Mouse (Mus musculus): ENCODE data around the gene Hoxa2. TPM values are rescaled to one million over a fixed set of nuclear protein-coding genes. Genes with fewer than 3 reads are reported as not detected.
A peak's percentile ranks its signal among the peaks of the same experiment; 100 is the strongest.

Gene Hoxa2
- polyA plus RNA-seq (2014; fragmentation: Nextera tagmentation; extraction: Ambion mirVana): 63.7 and 68.1 TPM in 2 replicates

DNA sequence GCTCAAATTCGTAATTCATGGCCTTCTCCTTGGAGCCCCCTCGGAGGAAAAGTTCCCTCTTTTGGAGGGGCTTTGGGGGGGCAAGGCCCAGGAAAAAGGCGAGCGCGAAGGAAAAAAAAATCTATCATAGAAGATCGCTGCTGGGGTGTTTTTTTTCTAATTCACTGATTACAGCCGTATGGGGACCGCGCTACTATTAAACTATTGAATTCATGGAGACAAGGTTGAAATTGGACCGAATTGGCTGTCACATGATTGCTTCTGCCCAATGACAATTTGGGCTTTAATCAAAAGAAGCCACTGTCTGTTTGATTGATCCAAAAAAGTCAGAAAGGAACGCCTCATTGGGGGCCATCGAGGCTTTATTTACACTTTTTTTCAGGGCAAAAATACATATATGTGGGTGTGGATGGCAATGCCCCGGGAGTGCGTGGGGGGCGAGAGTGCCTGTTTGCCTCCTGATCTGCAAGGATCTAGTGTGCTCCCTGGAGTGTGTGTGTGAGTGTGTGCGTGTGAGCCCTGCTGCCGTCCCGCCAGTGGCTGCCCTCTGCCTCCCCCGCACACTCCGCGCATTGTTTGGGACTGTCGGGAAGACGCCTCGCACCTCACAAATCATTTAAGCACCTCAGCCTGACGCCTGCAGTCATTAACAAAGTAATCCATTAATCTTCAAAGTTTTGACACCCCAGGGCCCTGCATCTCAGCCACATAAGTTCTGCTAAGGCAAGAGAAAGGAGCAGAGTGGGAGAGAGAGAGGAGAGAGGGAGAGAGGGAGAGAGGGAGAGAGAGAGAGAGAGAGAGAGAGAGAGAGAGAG is at the start of gene Hoxa2:
Hoxa2 (minus strand) TSS at position 206 of the 815 bp plus-strand sequence.
- Histone ChIP-seq H3K4me3 (ENCODE audit: low read depth, low read length) (peak within 1 kb of the TSS; percentile 76), H3K9ac (ENCODE audit: low read depth, low read length) (peak within 1 kb of the TSS; percentile 98)
- DNase-seq (ENCODE audit: low spot score): peak; percentile 80

GRCm38 (mm10) chr6:52214271-52214670 is 49.6 kb upstream of the Hoxa2 start:
- Histone ChIP-seq H3K4me1 (replicated peaks; ENCODE audit: control insufficient read depth, insufficient read depth, low read length) (peaks cover 5% of the 10 kb centered on the region; the same call in 1 of the 2 replicates), H3K4me2 (replicated peaks; ENCODE audit: low read depth, low read length) (no peak overlapping the region), H3K4me3 (ENCODE audit: low read depth, low read length) (no peak overlapping the region), H3K9me3 (ENCODE audit: control insufficient read depth, low read length) (no peaks in the 10 kb centered on the region), H3K9ac (ENCODE audit: low read depth, low read length) (no peak overlapping the region), H3K27ac (ENCODE audit: low read depth, low read length) (no peak overlapping the region), H3K27me3 (ENCODE audit: control insufficient read depth, insufficient read depth, low read length) (peaks cover 97% of the 10 kb centered on the region), H3K36me3 (ENCODE audit: control insufficient read depth, insufficient read depth, low read length) (no peaks in the 10 kb centered on the region)
- ATAC-seq (ENCODE audit: low FRiP score) (no peak), DNase-seq (ENCODE audit: low spot score) (no peak)
- 8% methylated on average over 5 of the region's 5 CpGs for WGBS

More for the DNA sequence above, at the start of gene Hoxa2:
- ATAC-seq (ENCODE audit: low FRiP score): peak; percentile 77
- peak within 1 kb of the TSS; percentile 88 for H3K4me2 ChIP-seq (replicated peaks; ENCODE audit: low read depth, low read length)
- H3K36me3 ChIP-seq (ENCODE audit: control insufficient read depth, insufficient read depth, low read length): no peaks in the 10 kb centered on the region
- no peaks in the 10 kb centered on the region for H3K4me1 ChIP-seq (replicated peaks; ENCODE audit: control insufficient read depth, insufficient read depth, low read length)
- peak within 1 kb of the TSS; percentile 100 for H3K27ac ChIP-seq (ENCODE audit: low read depth, low read length)
- no peaks in the 10 kb centered on the region for H3K9me3 ChIP-seq (ENCODE audit: control insufficient read depth, low read length)
- WGBS: under 1% methylated on average over 25 of the region's 25 CpGs
- H3K27me3 ChIP-seq (ENCODE audit: control insufficient read depth, insufficient read depth, low read length): peaks cover 20% of the 10 kb centered on the region

DNA sequence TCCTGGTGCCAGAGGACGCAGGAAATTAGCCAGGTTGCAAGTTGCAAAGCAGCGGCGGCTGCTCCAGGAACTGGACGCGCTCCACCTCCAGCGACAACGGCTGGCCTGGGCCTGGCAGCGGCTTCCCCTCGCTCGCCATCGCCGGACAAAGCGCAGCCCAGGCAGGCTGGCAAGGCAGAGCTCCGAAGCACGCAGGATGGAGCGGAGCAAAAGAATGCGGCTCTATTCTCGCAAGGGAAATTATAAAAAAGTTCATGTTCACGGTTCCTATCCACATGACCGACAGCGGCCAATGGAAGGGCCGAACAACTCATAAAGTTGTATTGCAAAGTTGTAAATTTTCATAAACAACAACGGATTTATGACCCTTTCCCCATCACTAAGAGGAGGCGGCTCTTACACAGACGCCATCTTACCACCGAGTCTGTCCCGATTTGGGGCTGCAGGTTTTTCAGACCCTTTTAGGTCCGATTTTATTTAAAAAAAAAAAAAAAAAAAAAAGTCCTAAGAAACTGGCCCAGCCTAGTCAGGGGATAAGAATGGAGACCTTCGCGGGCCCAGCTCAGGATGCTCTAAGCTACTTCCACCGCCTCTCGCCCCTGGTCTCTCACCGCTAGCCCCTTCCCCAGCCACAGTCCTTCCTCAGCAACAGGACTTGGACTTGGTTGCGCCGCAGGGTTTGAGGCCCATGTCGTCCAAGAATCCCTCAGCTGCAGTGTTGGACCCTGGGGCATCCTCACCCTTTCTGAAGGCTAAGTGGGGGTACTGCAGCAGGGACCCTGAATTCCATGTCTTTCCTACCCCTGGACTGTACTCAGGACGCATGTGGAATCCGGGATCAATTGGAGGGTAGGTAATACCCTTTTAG is 48.7 kb upstream of the Hoxa2 start, which contains the start of the genes Hoxa3 and Gm28308:
Hoxa3 (minus strand) TSS at position 218 of the 868 bp plus-strand sequence.
Gm28308 (minus strand) TSS at position 221 of the 868 bp plus-strand sequence.
- Histone ChIP-seq H3K9me3 (ENCODE audit: control insufficient read depth, low read length) (no peaks in the 10 kb centered on the region), H3K9ac (ENCODE audit: low read depth, low read length) (no peak within 1 kb of the TSS), H3K27me3 (ENCODE audit: control insufficient read depth, insufficient read depth, low read length) (peaks cover 97% of the 10 kb centered on the region), H3K27ac (ENCODE audit: low read depth, low read length) (no peak within 1 kb of the TSS), H3K36me3 (ENCODE audit: control insufficient read depth, insufficient read depth, low read length) (no peaks in the 10 kb centered on the region), H3K4me3 (ENCODE audit: low read depth, low read length) (no peak within 1 kb of the TSS; the same call in 1 of the 2 replicates), H3K4me1 (replicated peaks; ENCODE audit: control insufficient read depth, insufficient read depth, low read length) (peaks cover 9% of the 10 kb centered on the region; the same call in 1 of the 2 replicates), H3K4me2 (replicated peaks; ENCODE audit: low read depth, low read length) (no peak within 1 kb of the TSS; the same call in 1 of the 2 replicates)
- no peak for ATAC-seq (ENCODE audit: low FRiP score)
- DNase-seq (ENCODE audit: low spot score): no peak
- 2% methylated on average over 38 of the region's 38 CpGs for WGBS

DNA sequence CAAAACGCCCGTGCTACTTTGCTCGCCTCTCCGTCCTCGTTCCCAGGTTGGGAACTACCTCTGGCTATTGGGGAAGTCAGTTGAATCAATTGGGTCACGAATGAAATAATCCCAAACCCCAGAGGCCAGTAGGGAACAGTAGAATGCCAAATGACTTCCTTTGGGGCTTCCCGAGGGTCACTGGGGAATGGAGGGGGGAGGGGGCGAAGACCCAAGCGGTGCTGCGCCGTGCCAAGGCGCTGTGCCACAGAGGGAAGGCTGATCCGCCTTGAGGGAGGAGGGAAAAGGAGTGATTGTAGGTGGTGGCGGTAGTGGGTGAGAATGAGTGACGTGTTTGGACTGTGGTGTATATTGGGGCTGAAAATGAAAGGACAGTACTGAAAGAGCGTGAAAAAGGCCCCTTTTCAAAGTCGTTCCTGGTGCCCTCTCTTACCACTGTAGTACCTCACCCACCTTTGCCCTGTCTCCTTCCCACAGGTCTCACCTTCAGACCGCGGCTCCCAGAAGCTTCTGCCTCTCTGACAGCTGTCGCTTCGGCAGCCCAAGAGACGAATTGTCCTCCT is 48.0 kb upstream of the Hoxa2 start:
- no peak for ATAC-seq (ENCODE audit: low FRiP score)
- Histone ChIP-seq H3K4me2 (replicated peaks; ENCODE audit: low read depth, low read length) (no peak overlapping the region; the same call in 1 of the 2 replicates), H3K27me3 (ENCODE audit: control insufficient read depth, insufficient read depth, low read length) (peaks cover 96% of the 10 kb centered on the region), H3K9ac (ENCODE audit: low read depth, low read length) (no peak overlapping the region), H3K27ac (ENCODE audit: low read depth, low read length) (no peak overlapping the region), H3K36me3 (ENCODE audit: control insufficient read depth, insufficient read depth, low read length) (no peaks in the 10 kb centered on the region), H3K9me3 (ENCODE audit: control insufficient read depth, low read length) (no peaks in the 10 kb centered on the region), H3K4me1 (replicated peaks; ENCODE audit: control insufficient read depth, insufficient read depth, low read length) (peaks cover 9% of the 10 kb centered on the region; the same call in 1 of the 2 replicates), H3K4me3 (ENCODE audit: low read depth, low read length) (no peak overlapping the region; the same call in 1 of the 2 replicates)
- WGBS: under 1% methylated on average over 22 of the region's 22 CpGs
- peak; percentile 59 for DNase-seq (ENCODE audit: low spot score)

- peaks cover 96% of the 10 kb centered on the region for H3K27me3 ChIP-seq (ENCODE audit: control insufficient read depth, insufficient read depth, low read length)
- H3K4me1 ChIP-seq (replicated peaks; ENCODE audit: control insufficient read depth, insufficient read depth, low read length): peaks cover 4% of the 10 kb centered on the region; the same call in 1 of the 2 replicates
- H3K9ac ChIP-seq (ENCODE audit: low read depth, low read length): no peak overlapping the region
- DNase-seq (ENCODE audit: low spot score) (peak; percentile 56), ATAC-seq (ENCODE audit: low FRiP score) (no peak)
- no peak overlapping the region for H3K4me2 ChIP-seq (replicated peaks; ENCODE audit: low read depth, low read length)
- no peak overlapping the region for H3K4me3 ChIP-seq (ENCODE audit: low read depth, low read length)
- no peaks in the 10 kb centered on the region for H3K9me3 ChIP-seq (ENCODE audit: control insufficient read depth, low read length)
- 5% methylated on average over 13 of the region's 13 CpGs for WGBS
- no peaks in the 10 kb centered on the region for H3K36me3 ChIP-seq (ENCODE audit: control insufficient read depth, insufficient read depth, low read length)
- no peak overlapping the region for H3K27ac ChIP-seq (ENCODE audit: low read depth, low read length)
These were observed 47.3 kb upstream of the Hoxa2 start for GRCm38 (mm10) chr6:52211961-52212360.

GRCm38 (mm10) chr6:52211170-52211935 is 46.7 kb upstream of the Hoxa2 start:
- WGBS: 1% methylated on average over 37 of the region's 37 CpGs
- no peak overlapping the region; the same call in 1 of the 2 replicates for H3K4me3 ChIP-seq (ENCODE audit: low read depth, low read length)
- no peaks in the 10 kb centered on the region for H3K9me3 ChIP-seq (ENCODE audit: control insufficient read depth, low read length)
- peak; percentile 59 for ATAC-seq (ENCODE audit: low FRiP score)
- no peaks in the 10 kb centered on the region for H3K36me3 ChIP-seq (ENCODE audit: control insufficient read depth, insufficient read depth, low read length)
- H3K9ac ChIP-seq (ENCODE audit: low read depth, low read length): no peak overlapping the region
- H3K4me1 ChIP-seq (replicated peaks; ENCODE audit: control insufficient read depth, insufficient read depth, low read length): peaks cover 4% of the 10 kb centered on the region; the same call in 1 of the 2 replicates
- H3K27me3 ChIP-seq (ENCODE audit: control insufficient read depth, insufficient read depth, low read length): peaks cover 96% of the 10 kb centered on the region
- DNase-seq (ENCODE audit: low spot score): peak; percentile 69
- no peak overlapping the region for H3K4me2 ChIP-seq (replicated peaks; ENCODE audit: low read depth, low read length)
- no peak overlapping the region for H3K27ac ChIP-seq (ENCODE audit: low read depth, low read length)

DNA sequence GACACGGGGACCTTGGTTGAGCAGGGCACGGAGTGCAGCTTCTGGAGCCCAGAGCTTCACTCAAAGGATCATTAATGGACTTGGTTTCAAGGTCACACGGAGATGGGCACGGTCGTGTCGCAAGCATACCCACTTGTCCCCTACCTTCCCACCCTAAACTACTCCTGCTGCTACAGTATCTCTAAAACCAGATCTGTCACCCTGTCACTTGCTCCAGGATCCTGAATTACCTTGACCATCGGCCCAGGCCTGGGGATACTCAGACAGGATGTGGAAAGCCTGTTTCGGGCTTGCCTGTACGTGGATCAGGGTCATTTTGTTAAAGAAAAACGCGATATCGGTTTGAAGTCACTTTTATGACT is 45.0 kb upstream of the Hoxa2 start:
- WGBS: 6% methylated on average over 12 of the region's 12 CpGs
- ATAC-seq (ENCODE audit: low FRiP score): no peak
- H3K4me1 ChIP-seq (replicated peaks; ENCODE audit: control insufficient read depth, insufficient read depth, low read length): peaks cover 4% of the 10 kb centered on the region; the same call in 1 of the 2 replicates
- DNase-seq (ENCODE audit: low spot score): peak; percentile 62
- no peaks in the 10 kb centered on the region for H3K36me3 ChIP-seq (ENCODE audit: control insufficient read depth, insufficient read depth, low read length)
- H3K9me3 ChIP-seq (ENCODE audit: control insufficient read depth, low read length): no peaks in the 10 kb centered on the region
- H3K27me3 ChIP-seq (ENCODE audit: control insufficient read depth, insufficient read depth, low read length): peaks cover 93% of the 10 kb centered on the region
- H3K27ac ChIP-seq (ENCODE audit: low read depth, low read length): no peak overlapping the region
- no peak overlapping the region for H3K9ac ChIP-seq (ENCODE audit: low read depth, low read length)
- no peak overlapping the region for H3K4me3 ChIP-seq (ENCODE audit: low read depth, low read length)
- no peak overlapping the region for H3K4me2 ChIP-seq (replicated peaks; ENCODE audit: low read depth, low read length)
